Mouse (Mus musculus): ENCODE measurements at regions not wholly inside any gene's neighbourhood (a gene's known extent, or its start where the extent isn't known, plus 50 kb on each side); places are given as distances from the start of the nearest gene placed in this dataset.

DNA sequence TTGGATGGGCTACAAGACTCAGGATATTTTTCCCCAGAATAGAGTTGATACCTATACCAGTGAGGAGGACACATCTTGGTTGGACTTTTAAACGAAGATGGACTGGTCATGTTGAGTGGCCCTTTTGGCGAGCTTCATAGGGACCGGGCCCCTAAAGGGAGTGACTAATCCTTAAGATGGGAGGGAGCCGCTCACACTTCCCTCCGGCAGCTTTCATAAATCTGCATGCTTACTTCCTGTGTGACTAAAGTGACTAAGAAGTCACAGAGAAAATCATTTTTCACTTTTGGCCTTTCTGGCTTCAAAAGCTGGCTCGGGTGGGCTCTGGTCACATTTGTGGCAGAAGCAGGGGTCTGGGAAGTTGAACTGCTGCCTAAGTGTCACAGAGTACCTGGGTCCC is 59.4 kb upstream of the Elk3 start:
- TF ChIP-seq POU5F1 (IDR thresholded peaks at IDR 0.05; ENCODE audit: borderline replicate concordance, low read length) = no peak
- TF ChIP-seq CTCF (conservative IDR thresholded peaks at IDR 0.05; ENCODE audit: low read length) = no peak
- no peak for TF ChIP-seq NANOG (IDR thresholded peaks at IDR 0.05; ENCODE audit: borderline replicate concordance, low read length)
